Mouse (Mus musculus) kidney, adult 8-10 months (tissue): Measurements from ENCODE around the gene Otop2.

Source experiments
- DNase-seq, 2 experiments: peaks; one replicate each; pipeline ENCODE4 v3.0.0; 2022

The Otop2 gene

GRCm38 (mm10) chr11:115306863-115307262 is at the start of gene Otop2:
Gene Otop2, plus strand, starts transcription at chr11:115307163.
- DNase-seq, result no peak

GRCm38 (mm10) chr11:115257775-115258510 is 49.0 kb upstream of the Otop2 start:
- peak in 1 of 2 experiments; percentile 27 for DNase-seq

GRCm38 (mm10) chr11:115259134-115259533 is 47.8 kb upstream of the Otop2 start:
- no peak for DNase-seq

GRCm38 (mm10) chr11:115262954-115263353 is 44.0 kb upstream of the Otop2 start:
- no peak for DNase-seq

GRCm38 (mm10) chr11:115264136-115264861 is 42.7 kb upstream of the Otop2 start:
- DNase-seq, result no peak

- no peak for DNase-seq
Observed at GRCm38 (mm10) chr11:115264862-115265668, 41.9 kb upstream of the Otop2 start.

- DNase-seq, result no peak
Observed at GRCm38 (mm10) chr11:115265771-115266399, 41.1 kb upstream of the Otop2 start.

- DNase-seq, result no peak
Observed at GRCm38 (mm10) chr11:115266400-115266778, 40.6 kb upstream of the Otop2 start.

- DNase-seq, result no peak
Observed at GRCm38 (mm10) chr11:115267061-115267883, 39.7 kb upstream of the Otop2 start, which contains the start of gene Grin2c. Gene Grin2c, minus strand, starts transcription at chr11:115267243.

- DNase-seq, result no peak
Observed at GRCm38 (mm10) chr11:115267958-115268357, 39.0 kb upstream of the Otop2 start.

GRCm38 (mm10) chr11:115269330-115270066 is 37.5 kb upstream of the Otop2 start:
- DNase-seq, result no peak

- DNase-seq, result peak; percentile 55 to 83
Observed at GRCm38 (mm10) chr11:115270148-115270861, 36.7 kb upstream of the Otop2 start.

- DNase-seq, result no peak
Observed at GRCm38 (mm10) chr11:115271052-115271451, 35.9 kb upstream of the Otop2 start.

- DNase-seq, result no peak
Observed at GRCm38 (mm10) chr11:115271481-115271880, 35.5 kb upstream of the Otop2 start.

- no peak for DNase-seq
Observed at GRCm38 (mm10) chr11:115272894-115273498, 34.0 kb upstream of the Otop2 start.

GRCm38 (mm10) chr11:115273735-115274134 is 33.2 kb upstream of the Otop2 start:
- DNase-seq, result no peak

GRCm38 (mm10) chr11:115274178-115274577 is 32.8 kb upstream of the Otop2 start:
- DNase-seq, result no peak

- DNase-seq, result no peak
Observed at GRCm38 (mm10) chr11:115274771-115275170, 32.2 kb upstream of the Otop2 start.

GRCm38 (mm10) chr11:115275509-115275908 is 31.5 kb upstream of the Otop2 start:
- DNase-seq, result no peak

GRCm38 (mm10) chr11:115275954-115276353 is 31.0 kb upstream of the Otop2 start:
- DNase-seq, result no peak
